Mouse (Mus musculus) myocyte (in vitro differentiated cells): ENCODE results near the gene Tex13b. TPM values are rescaled to one million over a fixed set of nuclear protein-coding genes. Genes with fewer than 3 reads are reported as not detected.

Experiments used
- H3K27me3 ChIP-seq: one replicate; pipeline ENCODE4 v1.6.1; 2011; ENCODE audit not compliant: control insufficient read depth, insufficient read depth, insufficient read length
- H3K36me3 ChIP-seq: one replicate; pipeline ENCODE4 v1.6.1; 2011; ENCODE audit not compliant: control insufficient read depth, insufficient read depth
- H3K4me2 ChIP-seq: one replicate; pipeline ENCODE4 v1.6.1; 2011; ENCODE audit warnings: low read depth, control low read depth
- H3K4me3 ChIP-seq: one replicate; pipeline ENCODE4 v1.5.1; 2011; ENCODE audit warnings: mild to moderate bottlenecking, control low read depth, moderate library complexity
- H3K79me2 ChIP-seq: one replicate; pipeline ENCODE4 v1.6.1; 2011; ENCODE audit not compliant: control insufficient read depth, insufficient read depth
- H3ac ChIP-seq: one replicate; pipeline ENCODE4 v1.6.1; 2011; ENCODE audit not compliant: control insufficient read depth, insufficient read length
- CEBPB ChIP-seq: IDR thresholded peaks from 2 replicates; pipeline ENCODE4 v1.6.1; 2011; ENCODE audit warnings: mild to moderate bottlenecking, moderate library complexity; ENCODE audit not compliant: poor library complexity, insufficient read depth, severe bottlenecking
- E2F4 ChIP-seq: IDR thresholded peaks from one replicate; pipeline ENCODE4 v1.6.1; 2011; ENCODE audit warnings: mild to moderate bottlenecking, control low read depth, moderate library complexity; ENCODE audit not compliant: insufficient read depth
- MYOG ChIP-seq, 3 experiments: IDR thresholded peaks; one replicate each; pipeline ENCODE4 v1.6.1; 2011; ENCODE audit warnings: control low read depth in 2 of 3, low read depth in 2 of 3, mild to moderate bottlenecking in 2 of 3; ENCODE audit not compliant: insufficient read length in 2 of 3, control insufficient read depth in 1 of 3, insufficient read depth in 1 of 3
- POLR2A ChIP-seq: IDR thresholded peaks from one replicate; pipeline ENCODE4 v1.6.1; 2011; ENCODE audit warnings: low read depth, mild to moderate bottlenecking, control low read depth, moderate library complexity; ENCODE audit not compliant: insufficient read length
- REST ChIP-seq: IDR thresholded peaks from one replicate; pipeline ENCODE4 v1.6.1; 2011; ENCODE audit warnings: mild to moderate bottlenecking, control low read depth, moderate library complexity; ENCODE audit not compliant: insufficient read depth, insufficient read length
- SRF ChIP-seq: IDR thresholded peaks from one replicate; pipeline ENCODE4 v1.6.1; 2011; ENCODE audit warnings: low read depth; ENCODE audit not compliant: control insufficient read depth, insufficient read length
- TCF3 ChIP-seq: IDR thresholded peaks from one replicate; pipeline ENCODE4 v1.6.1; 2011; ENCODE audit warnings: low read depth, control low read depth; ENCODE audit not compliant: insufficient read length
- USF1 ChIP-seq: IDR thresholded peaks from one replicate; pipeline ENCODE4 v1.6.1; 2011; ENCODE audit warnings: low read depth, mild to moderate bottlenecking, control low read depth, moderate library complexity
- polyA plus RNA-seq: library from polyadenylated mRNA; unstranded; fragments of >200 nt; fragmentation: generic; extraction: Trizol; gene quantifications from one replicate; pipeline ENCODE4 v1.2.1, GENCODE M21; 2012; ENCODE audit warnings: missing spikeins

The Tex13b gene
- polyA plus RNA-seq, 1 experiment, result not detected

- Histone ChIP-seq H3K79me2 (no peaks in the 10 kb centered on the region), H3K4me3 (no peak overlapping the region), H3K27me3 (no peaks in the 10 kb centered on the region), H3K36me3 (no peaks in the 10 kb centered on the region), H3K4me2 (no peak overlapping the region), H3ac (no peak overlapping the region)
- TF ChIP-seq REST, result no peak
- no peak for TF ChIP-seq SRF
- no peak for TF ChIP-seq MYOG (IDR thresholded peaks at IDR 0.05; ENCODE audit: control insufficient read depth in 1 of 3, insufficient read depth in 1 of 3, insufficient read length in 2 of 3, low read depth in 2 of 3)
- TF ChIP-seq CEBPB, result no peak
- TF ChIP-seq USF1, result no peak
- no peak for TF ChIP-seq POLR2A
- no peak for TF ChIP-seq TCF3
- TF ChIP-seq E2F4, result no peak
These were observed 43.4 kb downstream of the Tex13b start for GRCm38 (mm10) chrX:140769794-140770193.

Other genes with a start within 250 kb of the Tex13b start
- 87.0 TPM for gene Tsc22d3, start 212.8 kb downstream of the Tex13b start, polyA plus RNA-seq
- 2.1 TPM for gene Mid2, start 148.8 kb downstream of the Tex13b start, polyA plus RNA-seq
- not detected for gene Vsig1, start 94.2 kb upstream of the Tex13b start, polyA plus RNA-seq
- gene Psmd10, start 143.3 kb upstream of the Tex13b start, polyA plus RNA-seq, result 27.0 TPM
- gene Atg4a, start 143.5 kb upstream of the Tex13b start, polyA plus RNA-seq, result 8.5 TPM